Comparison of ENCODE assay signal across 18 mouse cellular contexts in genomic region chr17:83149336-83149735, GRCm38 (mm10).
DNase-seq lines count a peak whose midpoint lies in the region; ATAC-seq lines count a peak whose summit lies in the region.
"Had no signal": no experiment of that assay in that cellular context is flagged by ENCODE, and none has a peak within 500 bp of the region (broad histone marks: within the 10 kb centered on the region; RNA-seq: fewer than 3 reads in every experiment).

No protein-coding gene starts in this region.

- H3K27ac ChIP-seq in limb, embryonic 12.5 days = peak overlapping the region; percentile 87
- H3K27ac ChIP-seq in forebrain, embryonic 15.5 days (replicated peaks) = no peak overlapping the region
- H3K27ac ChIP-seq: hindbrain, embryonic 15.5 days; liver, embryonic 14.5 days; midbrain, embryonic 13.5 days had no signal

- H3K9ac ChIP-seq in limb, embryonic 12.5 days (replicated peaks) = no peak overlapping the region
- no peak overlapping the region for H3K9ac ChIP-seq in forebrain, embryonic 15.5 days (replicated peaks)
- H3K9ac ChIP-seq: forebrain, postnatal 0 days; heart, embryonic 12.5 days; hindbrain, embryonic 15.5 days; liver, embryonic 14.5 days; midbrain, embryonic 13.5 days; stomach, embryonic 15.5 days had no signal

- 77% methylated on average over 6 of the region's 6 CpGs for WGBS in limb, embryonic 12.5 days
- 87% methylated on average over 6 of the region's 6 CpGs for WGBS in forebrain, embryonic 15.5 days

- no peak overlapping the region for H3K4me3 ChIP-seq in limb, embryonic 12.5 days (replicated peaks)
- no peak overlapping the region for H3K4me3 ChIP-seq in forebrain, embryonic 15.5 days
- H3K4me3 ChIP-seq: heart, embryonic 12.5 days; hindbrain, embryonic 15.5 days; midbrain, embryonic 13.5 days; stomach, embryonic 15.5 days had no signal

- no peaks in the 10 kb centered on the region for H3K36me3 ChIP-seq in limb, embryonic 12.5 days
- no peaks in the 10 kb centered on the region for H3K36me3 ChIP-seq in forebrain, embryonic 15.5 days
- H3K36me3 ChIP-seq: heart, embryonic 12.5 days; hindbrain, embryonic 15.5 days; midbrain, embryonic 13.5 days; stomach, embryonic 15.5 days had no signal

- H3K4me2 ChIP-seq in limb, embryonic 12.5 days = no peak overlapping the region
- no peak overlapping the region for H3K4me2 ChIP-seq in forebrain, embryonic 15.5 days (replicated peaks)
- H3K4me2 ChIP-seq: heart, embryonic 12.5 days; hindbrain, embryonic 15.5 days; midbrain, embryonic 13.5 days; stomach, embryonic 15.5 days had no signal

- H3K9me3 ChIP-seq in limb, embryonic 12.5 days = no peaks in the 10 kb centered on the region
- no peaks in the 10 kb centered on the region for H3K9me3 ChIP-seq in forebrain, embryonic 15.5 days
- H3K9me3 ChIP-seq: heart, embryonic 12.5 days; hindbrain, embryonic 15.5 days; midbrain, embryonic 13.5 days; stomach, embryonic 15.5 days had no signal

- peak; percentile 90 for ATAC-seq in cerebellum, adult (ENCODE audit: insufficient number of reproducible peaks, low FRiP score, low TSS enrichment)
- ATAC-seq in limb, embryonic 12.5 days (ENCODE audit: insufficient number of reproducible peaks, insufficient read depth, low FRiP score, low TSS enrichment, low read depth) = no peak
- no peak for ATAC-seq in forebrain, embryonic 15.5 days (replicated peaks)
- ATAC-seq: forebrain, postnatal 0 days; midbrain, embryonic 13.5 days had no signal

- DNase-seq in cerebellum, postnatal 4 days (ENCODE audit: low spot score in 2 of 2) = no peak
- DNase-seq in cerebellum, adult 11-12 months = peak; percentile 83
- DNase-seq in cerebellum, postnatal 14 days = peak; percentile 76 to 83
- no peak for DNase-seq in frontal cortex, adult 2 months (ENCODE audit: extremely low spot score in 1 of 2, low spot score in 1 of 2)
- DNase-seq in natural killer cell, adult 2 months (ENCODE audit: low spot score in 2 of 2) = no peak
- DNase-seq: adrenal gland, adult 8-10 months; forebrain, postnatal 0 days; heart, adult 11 months; right cerebral cortex, postnatal 14 days; thymus, adult 2 months had no signal

- peaks cover 15% of the 10 kb centered on the region for H3K4me1 ChIP-seq in limb, embryonic 12.5 days (replicated peaks)
- H3K4me1 ChIP-seq in forebrain, embryonic 15.5 days = no peaks in the 10 kb centered on the region
- H3K4me1 ChIP-seq: heart, embryonic 12.5 days; hindbrain, embryonic 15.5 days; midbrain, embryonic 13.5 days; stomach, embryonic 15.5 days had no signal

- peaks cover 51% of the 10 kb centered on the region for H3K27me3 ChIP-seq in limb, embryonic 12.5 days
- no peaks in the 10 kb centered on the region for H3K27me3 ChIP-seq in forebrain, embryonic 15.5 days
- H3K27me3 ChIP-seq: heart, embryonic 12.5 days; hindbrain, embryonic 15.5 days; midbrain, embryonic 13.5 days; stomach, embryonic 15.5 days had no signal

Comparison
In these comparisons a context has a peak if more than half of its experiments do, and no peak if none do; other contexts are left out.
1. DNase-seq: peak in cerebellum, adult 11-12 months (single experiment) and cerebellum, postnatal 14 days (2 of 2); none in cerebellum, postnatal 4 days (0 of 2), frontal cortex, adult 2 months (0 of 2) and natural killer cell, adult 2 months (0 of 2).